Mouse (Mus musculus): ENCODE results near the gene Atpaf2. TPM values are rescaled to one million over a fixed set of nuclear protein-coding genes. Genes with fewer than 3 reads are reported as not detected.

Gene Atpaf2
- total RNA-seq, 2 experiments from 2014 or later = 28.7 to 30.9 TPM

- intact Hi-C loops (cut with DNase I) = no loop called here
Observed at GRCm38 (mm10) chr11:60352559-60353411, 65.5 kb downstream of the Atpaf2 start, which contains the start of the genes Tom1l2 and Drc3. Tom1l2 (minus strand) TSS chr11:60352905. Drc3 (plus strand) TSS chr11:60353329.

GRCm38 (mm10) chr11:60351925-60352371 is 66.3 kb downstream of the Atpaf2 start:
- DNase-seq = peak in 1 of 2 experiments; percentile 19
- intact Hi-C loops (cut with DNase I) = no loop called here

More at GRCm38 (mm10) chr11:60352559-60353411, 65.5 kb downstream of the Atpaf2 start, which contains the start of the genes Tom1l2 and Drc3:
- DNase-seq = peak; percentile 96 to 100

- DNase-seq = no peak
- intact Hi-C loops (cut with DNase I) = no loop called here
Observed at GRCm38 (mm10) chr11:60351388-60351787, 66.9 kb downstream of the Atpaf2 start.

Other genes with a start within 250 kb of the Atpaf2 start
- 10 to 100 TPM; 18.4 to 21.0 TPM for gene Srebf1, start 195.9 kb downstream of the Atpaf2 start, total RNA-seq (2021)
- gene Tom1l2, start 65.6 kb downstream of the Atpaf2 start, total RNA-seq (2021) = 10 to 100 TPM; 59.4 to 61.5 TPM
- 1 to 10 TPM; 1.1 to 1.2 TPM for gene Drc3, start 65.1 kb downstream of the Atpaf2 start, total RNA-seq (2021)
- 10 to 100 TPM; 53.7 to 61.9 TPM for gene Gid4, start 1.3 kb downstream of the Atpaf2 start, total RNA-seq (2021)
- 10 to 100 TPM; 22.0 to 23.2 TPM for gene Drg2, start 36.1 kb upstream of the Atpaf2 start, total RNA-seq (2021)
- not detected for gene Myo15, start 50.9 kb upstream of the Atpaf2 start, total RNA-seq (2021)
- 100 to 1,000 TPM; 107 TPM for gene Alkbh5, start 117.9 kb upstream of the Atpaf2 start, total RNA-seq (2021)

Measured in gastrocnemius, postnatal 36 days (tissue).